Mouse (Mus musculus): ENCODE data around the gene Cgrrf1.

The Cgrrf1 gene

DNA sequence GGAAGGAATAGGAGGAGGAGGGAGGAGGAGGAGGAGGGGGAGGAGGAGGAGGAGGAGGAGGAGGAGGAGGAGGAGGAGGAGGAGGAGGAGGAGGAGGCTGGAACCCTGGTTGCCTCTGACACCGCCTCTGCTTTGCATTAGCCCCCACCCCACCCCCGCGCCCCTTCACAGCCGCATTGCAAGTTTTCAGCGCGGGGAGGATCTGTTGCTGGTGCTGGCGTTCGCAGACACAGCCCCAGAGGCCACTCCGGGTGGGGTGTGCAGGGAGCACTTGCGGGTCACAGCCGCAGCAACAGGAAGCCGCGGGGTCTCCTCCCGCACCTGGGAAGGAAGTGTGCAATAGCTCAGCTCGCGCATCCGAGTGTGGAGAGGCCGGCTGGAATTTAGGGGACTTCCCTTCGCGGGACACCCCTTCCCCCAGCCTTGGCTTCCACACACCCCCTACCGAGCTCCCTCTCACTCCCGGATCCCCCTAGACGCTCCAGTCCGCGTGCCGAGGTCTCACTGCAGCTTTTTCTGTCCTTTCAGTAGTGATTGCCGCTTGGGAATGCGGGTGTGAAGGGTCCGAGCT is 52.0 kb downstream of the Cgrrf1 start:
- in situ Hi-C loops (cut with MboI; ENCODE audit: unreplicated experiment in 2 of 2), result loop anchor here (5.0 to 25.0 kb wide), 3 partner anchors 368 to 511 kb away; no protein-coding TSS in a partner anchor

DNA sequence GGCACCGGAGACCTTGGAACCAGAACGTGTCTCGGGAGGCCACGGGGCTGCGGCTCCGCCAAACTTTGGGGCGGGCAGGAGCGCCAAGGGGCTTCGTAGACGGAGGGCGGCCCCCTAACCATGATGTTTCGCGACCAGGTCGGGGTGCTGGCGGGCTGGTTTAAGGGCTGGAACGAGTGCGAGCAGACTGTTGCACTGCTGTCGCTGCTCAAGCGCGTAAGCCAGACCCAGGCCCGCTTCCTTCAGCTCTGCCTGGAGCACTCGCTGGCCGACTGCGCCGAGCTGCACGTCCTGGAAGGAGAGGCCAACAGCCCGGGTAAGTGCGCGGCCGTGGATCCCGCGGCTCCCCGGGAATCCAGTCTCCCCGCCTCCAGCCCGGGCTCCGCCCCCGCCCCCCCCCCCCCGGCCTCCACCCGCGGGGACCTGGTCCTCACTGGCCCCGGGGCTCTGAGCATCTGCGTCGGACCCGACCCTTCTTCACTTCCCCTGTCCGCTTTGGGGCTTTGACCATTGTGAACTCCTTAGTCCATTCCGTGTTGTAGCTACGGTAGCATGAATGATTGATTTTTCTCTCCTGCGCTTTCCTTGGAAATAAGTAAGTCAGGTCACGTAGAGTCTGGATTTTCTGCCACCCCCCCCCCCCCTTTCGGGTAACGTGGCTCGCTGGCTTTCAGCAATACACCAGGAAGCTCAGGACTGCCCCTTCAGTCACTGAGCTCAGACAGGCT is 52.9 kb downstream of the Cgrrf1 start:
- in situ Hi-C loops (cut with MboI; ENCODE audit: unreplicated experiment in 2 of 2), result loop anchor here (5.0 to 25.0 kb wide), 4 partner anchors 197 to 510 kb away; no protein-coding TSS in a partner anchor

DNA sequence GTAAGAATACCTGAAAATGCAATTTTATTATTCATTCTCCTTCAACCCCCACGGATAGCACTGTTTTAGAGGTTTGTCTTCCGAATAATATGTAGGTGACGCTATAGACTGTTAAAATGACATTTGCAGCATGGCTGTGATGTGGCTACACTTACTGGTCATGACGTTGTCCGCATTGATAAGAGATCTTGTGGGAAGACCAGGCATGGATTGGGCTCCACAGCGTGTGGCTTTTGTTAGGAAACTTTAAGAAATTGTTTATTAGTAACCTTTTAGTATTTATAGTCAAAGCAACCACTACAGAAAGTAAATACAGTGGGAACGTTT is 53.5 kb downstream of the Cgrrf1 start:
- in situ Hi-C loops (cut with MboI; ENCODE audit: unreplicated experiment in 2 of 2), result loop anchor here (5.0 to 25.0 kb wide), 3 partner anchors 197 to 509 kb away; no protein-coding TSS in a partner anchor

DNA sequence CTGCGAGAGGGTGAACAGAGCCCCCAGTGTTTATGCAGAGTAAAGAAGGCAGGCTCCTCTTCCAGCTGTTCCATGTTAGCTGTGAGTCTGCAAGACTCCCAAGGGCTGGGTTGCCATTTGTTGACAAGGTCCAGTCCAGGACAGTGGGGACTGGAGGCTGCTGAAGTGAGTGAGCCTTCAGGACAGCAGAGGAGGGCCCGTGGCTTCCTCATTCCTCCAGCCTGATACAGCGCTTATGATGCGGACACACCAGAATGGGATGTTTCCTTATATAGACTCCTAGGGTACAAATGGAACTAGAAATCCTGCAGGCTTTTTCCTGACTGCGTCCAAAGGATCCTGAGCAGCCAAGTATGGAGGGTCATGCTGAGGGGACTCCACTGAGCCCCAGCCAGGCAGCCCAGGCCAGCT is 54.0 kb downstream of the Cgrrf1 start:
- in situ Hi-C loops (cut with MboI; ENCODE audit: unreplicated experiment in 2 of 2), result loop anchor here (5.0 to 25.0 kb wide), 3 partner anchors 196 to 509 kb away; no protein-coding TSS in a partner anchor

DNA sequence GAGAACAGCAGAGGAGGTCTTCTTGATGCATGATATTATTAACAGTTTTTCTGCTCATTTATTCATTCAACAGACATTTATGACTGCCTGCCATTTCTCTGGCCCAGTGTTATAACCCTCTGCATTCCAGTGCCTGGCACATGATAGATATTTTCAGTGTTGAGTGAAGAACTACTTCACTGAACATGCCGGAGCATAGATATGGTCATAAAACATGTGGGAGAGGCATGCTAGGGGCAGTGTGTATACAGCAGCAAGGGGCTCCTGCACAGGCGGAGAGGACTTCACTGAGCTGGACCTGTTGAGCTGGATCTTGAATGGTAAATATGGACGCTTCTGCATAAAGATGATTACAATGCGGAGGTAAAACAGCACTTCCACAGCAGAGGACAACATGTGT is 57.2 kb downstream of the Cgrrf1 start:
- in situ Hi-C loops (cut with MboI; ENCODE audit: unreplicated experiment in 2 of 2), result loop anchor here (5.0 to 25.0 kb wide), 3 partner anchors 193 to 506 kb away; no protein-coding TSS in a partner anchor

DNA sequence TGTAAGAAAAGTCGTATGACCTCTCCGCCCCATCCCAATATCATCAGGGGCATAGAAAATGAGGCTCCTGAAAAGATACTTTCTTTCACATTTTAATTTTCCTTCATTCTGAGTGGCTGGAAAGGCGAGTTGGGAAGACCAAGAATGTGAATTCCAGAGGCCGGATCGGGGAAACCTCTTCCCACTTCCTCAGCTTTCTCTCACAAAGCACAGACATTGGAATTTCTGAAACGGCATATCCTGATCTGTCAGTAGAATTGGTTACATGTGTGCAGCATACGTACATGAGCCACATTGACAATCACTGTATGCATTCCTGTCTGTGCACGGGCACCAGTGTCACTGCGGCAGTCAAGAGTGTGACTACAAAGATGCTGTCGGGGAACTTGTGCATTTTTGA is 62.0 kb downstream of the Cgrrf1 start:
- in situ Hi-C loops (cut with MboI; ENCODE audit: unreplicated experiment in 2 of 2), result loop anchor here in 1 of 2 experiments (5.0 to 25.0 kb wide), 2 partner anchors 193 to 493 kb away; no protein-coding TSS in a partner anchor

DNA sequence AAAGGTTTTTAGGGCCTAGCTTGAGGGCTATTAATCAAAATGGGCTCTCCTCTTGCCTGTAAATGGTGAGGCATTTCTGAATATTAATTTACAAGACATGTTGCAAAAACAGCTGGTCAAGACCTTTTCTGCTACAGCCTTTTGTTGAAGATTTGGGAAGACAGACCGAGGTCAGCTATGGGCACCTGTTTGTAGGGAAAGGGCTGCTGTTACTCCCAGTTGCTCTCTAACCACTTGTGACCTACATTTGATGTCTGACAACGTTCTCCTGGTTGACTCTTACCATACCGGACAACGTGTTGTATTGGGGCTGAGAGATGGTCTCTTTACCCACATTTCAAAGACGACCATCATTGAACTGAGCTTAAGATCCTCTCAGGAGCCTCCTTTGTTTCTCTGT is 66.0 kb downstream of the Cgrrf1 start:
- in situ Hi-C loops (cut with MboI; ENCODE audit: unreplicated experiment in 2 of 2), result loop anchor here in 1 of 2 experiments (25.0 kb wide), 1 partner anchor 489 kb away; no protein-coding TSS in a partner anchor

DNA sequence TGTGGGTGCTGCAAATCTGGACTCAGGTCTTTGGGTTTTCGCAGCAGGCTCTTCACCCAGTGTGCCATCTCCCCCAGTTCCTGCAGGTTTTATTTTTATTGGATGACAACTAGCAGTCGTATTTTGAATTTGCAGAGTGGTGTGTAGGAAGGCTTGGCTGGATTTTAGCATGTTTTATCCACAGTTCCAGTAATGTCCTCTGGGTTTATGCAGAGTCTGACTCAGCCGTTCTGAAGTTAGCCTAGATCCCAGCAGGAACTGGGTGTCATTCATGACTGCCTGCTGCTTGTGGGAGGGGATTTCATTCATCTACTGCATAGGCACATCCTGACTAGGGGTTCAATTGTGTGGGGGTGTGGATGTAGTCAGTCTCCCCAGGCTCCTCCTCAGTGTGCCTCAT is 66.7 kb downstream of the Cgrrf1 start:
- in situ Hi-C loops (cut with MboI; ENCODE audit: unreplicated experiment in 2 of 2), result loop anchor here in 1 of 2 experiments (25.0 kb wide), 1 partner anchor 489 kb away; no protein-coding TSS in a partner anchor

DNA sequence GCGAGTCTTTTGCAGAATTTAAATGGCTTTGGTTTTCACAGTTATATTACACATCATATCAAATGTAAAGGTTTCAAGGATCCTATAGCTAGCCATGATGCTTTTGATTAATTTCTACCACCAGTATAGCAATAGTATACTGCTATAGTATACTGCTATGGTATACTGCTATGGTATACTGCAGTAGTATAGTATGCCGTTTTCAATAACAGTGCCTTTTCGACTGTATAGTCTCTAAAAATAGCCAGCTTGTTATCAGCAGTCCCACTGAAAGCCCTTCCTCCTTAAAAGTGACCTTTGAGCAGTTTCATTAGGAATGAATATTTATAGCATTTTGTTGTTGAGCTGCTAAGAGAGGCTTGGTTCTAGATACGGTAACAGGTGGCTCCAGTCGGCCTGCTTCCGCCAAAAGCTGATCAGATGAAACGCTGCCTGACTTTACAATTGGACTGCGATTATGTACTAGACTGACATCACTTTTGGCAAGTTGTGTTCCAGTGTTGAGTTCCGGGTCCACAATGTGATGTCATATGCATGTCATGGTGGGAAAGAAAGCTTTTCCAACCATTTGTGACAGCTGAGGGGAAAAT is 70.7 kb downstream of the Cgrrf1 start:
- in situ Hi-C loops (cut with MboI; ENCODE audit: unreplicated experiment in 2 of 2), result loop anchor here in 1 of 2 experiments (5.0 kb wide), 1 partner anchor 50 kb away; no protein-coding TSS in a partner anchor
